Mouse (Mus musculus) left cerebral cortex, postnatal 4 days (tissue): ENCODE results near the gene Lrp6. TPM values are rescaled to one million over a fixed set of nuclear protein-coding genes. Genes with fewer than 3 reads are reported as not detected.

Experiments
- DNase-seq: peaks from one replicate; pipeline ENCODE4 v3.0.0-alpha.2; 2022
- intact Hi-C: fragments of 180-260 bp; cut with DNase I; formaldehyde crosslinking; loops from one replicate; pipeline ENCODE4 v1.15.1; 2025
- total RNA-seq, 2 experiments: library from RNA; stranded (reverse); gene quantifications; 2 replicates each; pipeline ENCODE4 v1.2.3; 2021

Lrp6 gene
- total RNA-seq, 2 experiments from 2014 or later: 50.1 to 51.5 TPM

- intact Hi-C loops: no loop called here
- no peak for DNase-seq
Measured at GRCm38 (mm10) chr6:134578039-134578438, 11.3 kb upstream of the Lrp6 start.

GRCm38 (mm10) chr6:134575288-134575741, 8.6 kb upstream of the Lrp6 start:
- no peak for DNase-seq
- intact Hi-C loops: no loop called here

GRCm38 (mm10) chr6:134567986-134568556, 1.3 kb upstream of the Lrp6 start:
- DNase-seq: no peak
- intact Hi-C loops: loop anchor here (10.0 kb wide), 1 partner anchor 93 kb away; no protein-coding TSS in a partner anchor

- intact Hi-C loops: loop anchor here (10.0 kb wide), 1 partner anchor 92 kb away; no protein-coding TSS in a partner anchor
- no peak for DNase-seq
Measured at GRCm38 (mm10) chr6:134566248-134566817, 432 bp downstream of the Lrp6 start.

- intact Hi-C loops: loop anchor here (10.0 kb wide), 1 partner anchor 91 kb away; no protein-coding TSS in a partner anchor
- DNase-seq: peak; percentile 10
Measured at GRCm38 (mm10) chr6:134565606-134566247, 1.0 kb downstream of the Lrp6 start.

DNA sequence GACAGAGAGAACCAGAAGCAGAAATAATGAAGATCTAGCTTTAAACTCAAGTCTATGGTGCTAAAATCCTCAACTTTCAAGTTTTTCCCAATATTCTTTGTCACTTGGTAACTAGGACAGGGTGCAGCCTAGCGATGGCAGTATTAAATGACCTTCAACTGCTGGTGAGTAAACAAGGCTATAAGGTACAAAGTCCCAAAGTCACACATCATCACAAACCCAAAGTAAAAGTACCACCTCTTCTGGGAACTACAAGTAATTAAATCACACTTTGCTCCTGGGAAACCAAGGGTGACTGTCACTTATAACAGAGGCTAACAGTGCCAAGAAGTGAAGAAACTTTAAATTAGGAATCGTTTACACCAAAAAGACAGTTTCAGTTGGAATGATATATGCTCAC, 2.2 kb downstream of the Lrp6 start:
- no peak for DNase-seq
- intact Hi-C loops: loop anchor here (10.0 kb wide), 1 partner anchor 90 kb away; no protein-coding TSS in a partner anchor

GRCm38 (mm10) chr6:134559635-134560034, 7.1 kb downstream of the Lrp6 start:
- intact Hi-C loops: loop anchor here (10.0 kb wide), 1 partner anchor 85 kb away; no protein-coding TSS in a partner anchor
- DNase-seq: no peak

DNA sequence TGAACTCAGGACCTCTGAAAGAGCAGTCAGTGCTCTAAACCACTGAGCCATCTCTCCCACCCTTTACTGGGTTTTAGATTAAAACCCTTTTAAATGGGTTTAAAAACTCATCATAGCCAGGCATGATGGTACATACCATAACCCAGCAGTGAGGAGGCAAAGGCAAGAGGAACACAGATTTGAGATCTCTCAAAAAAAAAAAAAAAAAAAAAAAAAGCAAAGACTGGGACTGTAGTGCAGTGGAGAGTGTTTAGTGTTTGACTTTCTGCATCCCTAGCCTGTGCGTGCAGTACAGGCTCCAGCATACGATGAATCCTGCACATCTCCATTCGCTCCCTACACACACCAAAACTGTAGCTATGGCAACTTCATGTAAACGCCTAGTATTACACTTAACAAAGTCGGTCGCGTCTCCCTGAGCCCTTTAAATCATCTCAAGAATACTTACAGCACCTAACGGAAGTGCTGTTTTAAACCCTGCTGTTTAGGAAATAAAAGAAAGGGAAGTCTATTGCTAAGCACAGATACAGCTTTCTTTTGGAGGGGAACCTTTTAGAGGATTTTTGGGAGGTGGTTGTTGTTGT, 8.1 kb downstream of the Lrp6 start:
- intact Hi-C loops: no loop called here
- no peak for DNase-seq

DNA sequence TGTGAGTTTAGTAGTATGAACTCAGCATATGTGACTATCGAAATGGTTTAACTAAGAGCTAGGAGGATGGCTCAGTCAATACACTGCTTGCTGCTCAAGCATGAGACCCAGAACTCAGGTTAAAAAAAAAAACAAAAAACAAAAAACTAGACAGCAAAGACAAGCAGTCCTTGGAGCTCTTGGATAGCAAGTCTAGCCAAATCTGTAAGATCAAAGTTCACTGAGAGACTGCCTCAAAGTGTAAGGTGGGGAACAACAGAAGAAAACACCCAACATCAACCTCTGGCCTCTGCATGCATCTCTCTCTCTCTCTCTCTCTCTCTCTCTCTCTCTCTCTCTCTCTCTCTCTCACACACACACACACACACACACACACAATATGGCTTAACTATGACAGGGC, 9.7 kb downstream of the Lrp6 start:
- intact Hi-C loops: no loop called here
- no peak for DNase-seq

DNA sequence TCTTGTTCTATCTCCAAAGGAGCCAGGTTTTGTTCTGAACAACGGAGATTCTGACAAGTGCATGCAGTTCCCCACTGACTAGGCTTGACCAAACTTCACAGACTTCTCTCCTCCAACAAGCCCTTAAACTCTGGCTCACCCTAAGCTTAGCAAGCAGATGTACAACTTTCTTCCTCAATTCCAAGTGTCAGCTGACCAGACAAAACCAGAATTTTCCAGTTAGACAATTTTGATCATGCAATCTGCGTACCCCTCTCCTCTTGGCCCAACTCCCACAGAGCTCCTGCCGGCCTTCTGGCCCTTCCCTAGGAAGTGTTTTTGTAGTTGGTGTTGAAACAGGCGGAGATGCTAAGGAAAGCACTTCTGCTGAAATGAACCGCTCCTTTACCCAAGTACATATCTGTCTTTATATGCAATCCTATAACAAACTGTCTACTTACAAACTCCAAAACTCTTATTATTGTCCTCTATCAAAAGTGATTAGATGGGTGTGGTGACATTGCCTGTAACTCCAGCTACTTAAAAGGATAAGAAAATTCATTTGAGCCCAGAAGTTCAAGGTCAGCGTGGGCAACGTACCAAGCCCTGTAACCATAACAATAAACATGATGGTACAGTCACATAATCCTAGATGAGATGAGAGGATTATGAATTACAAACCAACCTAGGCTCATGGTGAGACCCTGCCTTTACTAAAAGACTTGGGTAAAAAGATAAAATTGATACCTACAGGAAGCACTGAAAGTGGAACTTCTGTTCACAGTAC, 10.4 kb downstream of the Lrp6 start:
- peak; percentile 44 for DNase-seq
- intact Hi-C loops: no loop called here

DNA sequence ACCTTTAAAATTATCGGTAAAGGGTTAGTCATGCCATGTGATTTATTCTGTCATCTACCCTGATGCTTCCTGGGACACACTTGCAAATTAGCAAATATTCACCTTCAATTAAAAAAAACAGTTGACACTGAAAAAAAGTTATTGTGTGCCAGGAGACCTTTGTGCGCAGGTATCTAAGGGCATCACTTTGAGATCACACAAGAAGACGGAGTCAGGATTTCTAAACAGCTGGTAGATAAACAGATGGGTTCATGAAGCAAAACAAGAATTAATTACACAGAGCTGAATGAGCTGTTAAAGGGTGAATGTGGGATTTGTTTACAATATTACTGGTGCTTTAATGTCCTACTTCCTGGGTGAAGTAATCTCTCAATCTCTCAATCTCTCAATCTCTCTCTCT, 11.6 kb downstream of the Lrp6 start:
- intact Hi-C loops: no loop called here
- no peak for DNase-seq

DNA sequence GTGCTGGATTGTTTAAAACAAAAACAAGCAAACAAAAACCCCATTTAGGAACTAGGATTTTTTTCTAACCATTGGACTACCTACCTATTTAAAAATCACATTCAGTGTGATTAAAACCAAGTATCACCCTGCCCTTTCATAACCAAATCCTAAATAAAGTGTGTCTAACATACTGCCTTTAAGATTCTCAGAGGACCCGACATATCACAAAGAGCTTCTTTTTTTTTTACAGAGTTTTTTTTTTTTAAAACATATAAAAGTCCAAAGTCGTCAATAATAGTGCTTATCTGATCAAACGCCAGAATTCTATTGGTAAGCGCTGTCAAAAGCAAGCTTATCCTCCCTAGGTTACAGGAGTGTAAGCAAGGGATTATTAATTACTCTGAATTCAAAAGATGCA, 12.5 kb downstream of the Lrp6 start:
- intact Hi-C loops: no loop called here
- DNase-seq: no peak

DNA sequence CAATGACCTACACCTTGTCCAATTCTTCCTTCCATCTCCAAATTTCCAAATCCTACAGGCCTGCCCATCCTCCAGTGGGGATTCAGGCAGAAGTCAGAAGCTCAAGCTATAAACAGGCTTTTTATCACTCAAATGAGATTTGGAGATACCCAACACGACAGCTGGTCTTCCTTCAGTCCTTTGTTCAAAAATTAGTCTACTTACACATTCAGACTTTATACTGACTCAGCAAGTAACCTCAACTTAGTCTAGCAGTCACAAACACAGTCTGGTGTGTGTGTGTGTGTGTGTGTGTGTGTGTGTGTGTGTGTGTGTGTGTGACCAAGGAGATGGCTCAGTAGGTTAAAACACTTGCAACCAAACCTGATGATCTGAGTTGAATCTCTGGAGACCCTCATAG, 15.8 kb downstream of the Lrp6 start:
- intact Hi-C loops: no loop called here
- no peak for DNase-seq

DNA sequence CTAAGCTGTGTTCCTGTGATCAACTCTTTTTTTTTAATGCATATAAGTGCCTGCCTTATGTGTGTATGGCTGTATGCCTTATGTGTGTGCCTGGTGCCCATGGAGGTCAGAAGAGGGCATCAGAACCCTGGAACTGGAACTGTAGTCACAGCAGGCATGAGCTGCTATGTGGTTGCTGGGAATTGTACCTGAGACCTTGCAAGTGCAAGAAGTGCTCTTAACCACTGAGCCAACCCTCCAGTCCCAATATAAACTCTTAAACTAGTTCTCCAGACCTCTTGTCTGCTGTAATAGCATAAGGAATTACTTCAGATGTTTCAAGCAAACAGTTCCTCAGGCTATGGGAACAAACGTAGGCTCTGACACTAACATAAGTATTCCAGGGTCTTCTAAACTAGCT, 16.4 kb downstream of the Lrp6 start:
- intact Hi-C loops: no loop called here
- no peak for DNase-seq

DNA sequence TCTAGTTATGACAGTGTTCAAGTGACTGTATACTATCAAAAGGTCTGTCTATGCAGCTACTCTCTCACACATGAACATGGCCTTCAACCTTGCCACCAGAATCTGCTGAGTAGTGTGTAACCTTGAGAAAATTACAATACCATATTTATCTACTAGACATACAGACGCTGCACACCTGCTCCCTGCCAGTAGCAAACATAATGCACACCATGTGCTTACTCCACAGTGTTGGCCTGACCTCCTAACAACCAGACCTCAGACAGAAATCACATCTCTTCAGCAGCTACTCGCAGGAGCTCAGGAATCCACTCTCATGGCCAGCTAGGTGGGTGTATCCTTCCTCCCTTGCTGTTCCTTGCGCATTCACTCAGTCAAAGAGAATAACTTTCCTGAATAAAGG, 21.9 kb downstream of the Lrp6 start:
- intact Hi-C loops: no loop called here
- DNase-seq: no peak

- DNase-seq: no peak
- intact Hi-C loops: no loop called here
Measured at GRCm38 (mm10) chr6:134544093-134544492, 22.7 kb downstream of the Lrp6 start.

- no peak for DNase-seq
- intact Hi-C loops: no loop called here
Measured at GRCm38 (mm10) chr6:134543607-134544006, 23.2 kb downstream of the Lrp6 start.

- intact Hi-C loops: no loop called here
- DNase-seq: no peak
Measured at GRCm38 (mm10) chr6:134542374-134542773, 24.4 kb downstream of the Lrp6 start.

GRCm38 (mm10) chr6:134540161-134540560, 26.6 kb downstream of the Lrp6 start:
- intact Hi-C loops: no loop called here
- DNase-seq: no peak

- no peak for DNase-seq
- intact Hi-C loops: no loop called here
Measured at GRCm38 (mm10) chr6:134539459-134539858, 27.3 kb downstream of the Lrp6 start.

- intact Hi-C loops: no loop called here
- DNase-seq: no peak
Measured at GRCm38 (mm10) chr6:134538805-134539204, 28.0 kb downstream of the Lrp6 start.
